Mouse (Mus musculus) myocyte (in vitro differentiated cells): ENCODE results near the gene Lasp1.

Source experiments
- CEBPB ChIP-seq: IDR thresholded peaks from 2 replicates; pipeline ENCODE4 v1.6.1; 2011; ENCODE audit warnings: mild to moderate bottlenecking, moderate library complexity; ENCODE audit not compliant: poor library complexity, insufficient read depth, severe bottlenecking
- E2F4 ChIP-seq: IDR thresholded peaks from one replicate; pipeline ENCODE4 v1.6.1; 2011; ENCODE audit warnings: mild to moderate bottlenecking, control low read depth, moderate library complexity; ENCODE audit not compliant: insufficient read depth
- MAX ChIP-seq: IDR thresholded peaks from one replicate; pipeline ENCODE4 v1.6.1; 2011; ENCODE audit warnings: low read depth, mild to moderate bottlenecking, control low read depth
- POLR2A ChIP-seq: IDR thresholded peaks from one replicate; pipeline ENCODE4 v1.6.1; 2011; ENCODE audit warnings: low read depth, mild to moderate bottlenecking, control low read depth, moderate library complexity; ENCODE audit not compliant: insufficient read length
- POLR2AphosphoS2 ChIP-seq: IDR thresholded peaks from one replicate; pipeline ENCODE4 v1.6.1; 2011; ENCODE audit warnings: low read depth, control low read depth; ENCODE audit not compliant: insufficient read length
- USF1 ChIP-seq: IDR thresholded peaks from one replicate; pipeline ENCODE4 v1.6.1; 2011; ENCODE audit warnings: low read depth, mild to moderate bottlenecking, control low read depth, moderate library complexity

DNA sequence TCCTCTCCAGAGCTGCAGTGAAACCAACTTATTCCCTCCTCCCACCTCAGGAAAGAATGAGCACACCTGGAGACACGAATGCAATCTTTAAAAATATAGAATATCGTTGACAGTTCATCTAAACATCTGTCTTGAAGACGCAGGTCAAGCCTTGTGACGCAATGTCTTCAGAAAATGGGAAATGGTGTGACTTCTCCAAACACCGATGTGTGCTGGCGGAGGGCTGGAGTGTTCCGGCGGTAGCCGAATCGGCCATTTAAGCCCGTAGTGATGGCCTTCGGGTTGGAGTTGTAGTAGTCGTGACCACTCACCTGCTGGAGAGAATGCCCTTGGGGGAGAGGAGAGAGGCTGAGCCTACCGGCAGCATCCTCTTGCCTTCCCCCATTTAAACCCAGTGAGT lies 27.4 kb upstream of the Lasp1 start:
- TF ChIP-seq POLR2AphosphoS2, result no peak
- no peak for TF ChIP-seq POLR2A
- TF ChIP-seq USF1, result no peak
- no peak for TF ChIP-seq CEBPB
- no peak for TF ChIP-seq MAX
- TF ChIP-seq E2F4, result no peak
